Mouse (Mus musculus): ENCODE measurements around the gene Galntl6. TPM values are rescaled to one million over a fixed set of nuclear protein-coding genes. Genes with fewer than 3 reads are reported as not detected.
A peak's percentile ranks its signal among the peaks of the same experiment; 100 is the strongest.

Galntl6 gene
- polyA plus RNA-seq, 1 experiment from 2014 or later = 16.9 TPM

DNA sequence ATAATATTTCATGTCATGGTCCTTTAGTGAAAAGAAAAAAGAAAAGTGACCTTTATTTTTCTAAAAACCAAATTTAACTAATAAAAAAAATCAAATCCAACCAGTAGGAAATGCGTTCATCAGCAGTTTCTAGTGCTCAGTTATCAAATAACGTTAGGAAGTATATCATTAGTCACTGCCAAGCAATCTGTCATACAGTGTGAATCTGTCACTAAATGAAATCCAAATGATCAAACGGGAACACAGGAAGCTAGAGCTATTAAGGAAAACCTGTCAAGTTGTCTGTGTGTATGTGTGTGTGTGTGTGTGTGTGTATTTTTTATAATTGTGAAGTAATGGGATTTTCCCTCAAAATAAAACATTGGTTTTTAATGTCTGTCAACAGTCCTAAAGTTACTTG is 515.9 kb downstream of the Galntl6 start:
- Histone ChIP-seq H3K4me2 (replicated peaks) (no peak overlapping the region), H3K27me3 (ENCODE audit: control insufficient read depth, insufficient read depth, low read length) (no peaks in the 10 kb centered on the region), H3K27ac (no peak overlapping the region), H3K36me3 (replicated peaks; ENCODE audit: control insufficient read depth, insufficient read depth) (no peaks in the 10 kb centered on the region), H3K4me3 (replicated peaks; ENCODE audit: low read length) (no peak overlapping the region), H3K4me1 (replicated peaks; ENCODE audit: control insufficient read depth, insufficient read depth, low read length) (no peaks in the 10 kb centered on the region), H3K9ac (no peak overlapping the region), H3K9me3 (ENCODE audit: control insufficient read depth, low read length) (no peaks in the 10 kb centered on the region)
- ATAC-seq (ENCODE audit: low FRiP score) (no peak), DNase-seq (ENCODE audit: low spot score) (peak; percentile 52)
- WGBS = 56% methylated on average over 3 of the region's 3 CpGs

GRCm38 (mm10) chr8:58395879-58396278 is 516.6 kb downstream of the Galntl6 start:
- no peaks in the 10 kb centered on the region for H3K36me3 ChIP-seq (replicated peaks; ENCODE audit: control insufficient read depth, insufficient read depth)
- no peak overlapping the region for H3K27ac ChIP-seq
- no peak for DNase-seq (ENCODE audit: low spot score)
- no peaks in the 10 kb centered on the region for H3K27me3 ChIP-seq (ENCODE audit: control insufficient read depth, insufficient read depth, low read length)
- no peak for ATAC-seq (ENCODE audit: low FRiP score)
- no peak overlapping the region for H3K4me3 ChIP-seq (replicated peaks; ENCODE audit: low read length)
- WGBS = 73% methylated on average over 1 of the region's 1 CpGs
- H3K4me2 ChIP-seq (replicated peaks) = no peak overlapping the region
- H3K9me3 ChIP-seq (ENCODE audit: control insufficient read depth, low read length) = no peaks in the 10 kb centered on the region
- no peak overlapping the region for H3K9ac ChIP-seq
- no peaks in the 10 kb centered on the region for H3K4me1 ChIP-seq (replicated peaks; ENCODE audit: control insufficient read depth, insufficient read depth, low read length)

GRCm38 (mm10) chr8:58372389-58372788 is 540.1 kb downstream of the Galntl6 start:
- no peak overlapping the region for H3K4me2 ChIP-seq (replicated peaks)
- ATAC-seq (ENCODE audit: low FRiP score) (peak; percentile 82), DNase-seq (ENCODE audit: low spot score) (peak; percentile 53)
- H3K27ac ChIP-seq = no peak overlapping the region
- H3K36me3 ChIP-seq (replicated peaks; ENCODE audit: control insufficient read depth, insufficient read depth) = no peaks in the 10 kb centered on the region
- no peaks in the 10 kb centered on the region for H3K9me3 ChIP-seq (ENCODE audit: control insufficient read depth, low read length)
- no peak overlapping the region for H3K4me3 ChIP-seq (replicated peaks; ENCODE audit: low read length)
- H3K27me3 ChIP-seq (ENCODE audit: control insufficient read depth, insufficient read depth, low read length) = no peaks in the 10 kb centered on the region
- no peaks in the 10 kb centered on the region for H3K4me1 ChIP-seq (replicated peaks; ENCODE audit: control insufficient read depth, insufficient read depth, low read length)
- 62% methylated on average over 2 of the region's 2 CpGs for WGBS
- no peak overlapping the region for H3K9ac ChIP-seq

DNA sequence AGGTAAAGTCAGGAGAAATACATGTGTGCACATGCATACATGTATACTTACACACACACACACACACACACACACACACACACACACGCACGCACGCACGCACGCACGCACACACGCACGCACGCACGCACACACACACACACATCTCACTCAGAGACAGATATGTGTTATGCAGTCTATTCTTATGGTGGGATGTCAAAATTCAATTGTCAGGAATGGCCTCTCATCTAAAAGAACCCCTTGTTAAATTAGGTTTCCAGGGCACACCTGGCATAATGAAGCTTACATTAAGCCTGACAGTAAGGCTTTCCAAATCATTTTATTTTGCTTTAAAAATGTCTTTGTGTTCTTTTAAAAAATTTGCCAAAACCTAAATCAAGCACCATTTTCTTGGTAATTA is 540.5 kb downstream of the Galntl6 start:
- Histone ChIP-seq H3K4me3 (replicated peaks; ENCODE audit: low read length) (no peak overlapping the region), H3K27me3 (ENCODE audit: control insufficient read depth, insufficient read depth, low read length) (no peaks in the 10 kb centered on the region), H3K4me2 (replicated peaks) (no peak overlapping the region), H3K27ac (no peak overlapping the region), H3K4me1 (replicated peaks; ENCODE audit: control insufficient read depth, insufficient read depth, low read length) (no peaks in the 10 kb centered on the region), H3K9ac (no peak overlapping the region), H3K36me3 (replicated peaks; ENCODE audit: control insufficient read depth, insufficient read depth) (no peaks in the 10 kb centered on the region), H3K9me3 (ENCODE audit: control insufficient read depth, low read length) (no peaks in the 10 kb centered on the region)
- WGBS = 85% methylated on average over 10 of the region's 10 CpGs
- ATAC-seq (ENCODE audit: low FRiP score) (0 out of 2 replicates have a peak, but pooled peaks have one; percentile 11), DNase-seq (ENCODE audit: low spot score) (no peak)

GRCm38 (mm10) chr8:58331151-58331550 is 581.3 kb downstream of the Galntl6 start:
- Histone ChIP-seq H3K4me3 (replicated peaks; ENCODE audit: low read length) (no peak overlapping the region), H3K27me3 (ENCODE audit: control insufficient read depth, insufficient read depth, low read length) (no peaks in the 10 kb centered on the region), H3K36me3 (replicated peaks; ENCODE audit: control insufficient read depth, insufficient read depth) (no peaks in the 10 kb centered on the region), H3K4me1 (replicated peaks; ENCODE audit: control insufficient read depth, insufficient read depth, low read length) (no peaks in the 10 kb centered on the region), H3K9ac (no peak overlapping the region), H3K9me3 (ENCODE audit: control insufficient read depth, low read length) (no peaks in the 10 kb centered on the region), H3K27ac (no peak overlapping the region), H3K4me2 (replicated peaks) (no peak overlapping the region)
- ATAC-seq (ENCODE audit: low FRiP score) (no peak), DNase-seq (ENCODE audit: low spot score) (no peak)
- WGBS = 85% methylated on average over 1 of the region's 1 CpGs

- Histone ChIP-seq H3K9ac (no peak overlapping the region), H3K27ac (no peak overlapping the region), H3K4me3 (replicated peaks; ENCODE audit: low read length) (no peak overlapping the region), H3K36me3 (replicated peaks; ENCODE audit: control insufficient read depth, insufficient read depth) (no peaks in the 10 kb centered on the region), H3K4me1 (replicated peaks; ENCODE audit: control insufficient read depth, insufficient read depth, low read length) (no peaks in the 10 kb centered on the region), H3K27me3 (ENCODE audit: control insufficient read depth, insufficient read depth, low read length) (no peaks in the 10 kb centered on the region), H3K4me2 (replicated peaks) (no peak overlapping the region), H3K9me3 (ENCODE audit: control insufficient read depth, low read length) (no peaks in the 10 kb centered on the region)
- no peak for DNase-seq (ENCODE audit: low spot score)
- whole genome bisulfite sequencing = 92% methylated on average over 2 of the region's 2 CpGs
- ATAC-seq (ENCODE audit: low FRiP score) = no peak
These were observed 599.0 kb downstream of the Galntl6 start for GRCm38 (mm10) chr8:58313482-58313881.

DNA sequence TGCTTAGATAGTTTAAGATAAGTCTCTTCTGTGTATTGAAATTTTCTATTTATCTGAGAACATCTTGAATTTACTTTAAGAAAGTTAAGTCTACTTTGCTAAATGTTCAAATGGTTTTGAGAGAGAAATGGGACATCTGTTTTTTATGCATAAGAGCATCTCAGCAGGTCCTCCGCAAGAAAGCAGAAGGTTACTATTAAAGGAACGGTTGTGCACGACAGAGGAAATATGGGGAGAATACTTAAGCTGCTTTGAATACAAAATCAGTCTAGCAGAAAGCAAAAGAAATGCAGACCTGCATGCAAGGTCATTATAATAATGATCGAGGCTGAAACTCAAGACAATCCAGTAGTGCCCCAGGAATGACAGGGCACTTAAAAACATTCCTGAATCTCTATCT is 621.0 kb downstream of the Galntl6 start:
- Histone ChIP-seq H3K36me3 (replicated peaks; ENCODE audit: control insufficient read depth, insufficient read depth) (no peaks in the 10 kb centered on the region), H3K9me3 (ENCODE audit: control insufficient read depth, low read length) (no peaks in the 10 kb centered on the region), H3K4me1 (replicated peaks; ENCODE audit: control insufficient read depth, insufficient read depth, low read length) (no peaks in the 10 kb centered on the region), H3K9ac (no peak overlapping the region), H3K27me3 (ENCODE audit: control insufficient read depth, insufficient read depth, low read length) (no peaks in the 10 kb centered on the region), H3K27ac (no peak overlapping the region), H3K4me2 (replicated peaks) (no peak overlapping the region), H3K4me3 (replicated peaks; ENCODE audit: low read length) (no peak overlapping the region)
- WGBS = 51% methylated on average over 4 of the region's 4 CpGs
- ATAC-seq (ENCODE audit: low FRiP score) (no peak), DNase-seq (ENCODE audit: low spot score) (no peak)

DNA sequence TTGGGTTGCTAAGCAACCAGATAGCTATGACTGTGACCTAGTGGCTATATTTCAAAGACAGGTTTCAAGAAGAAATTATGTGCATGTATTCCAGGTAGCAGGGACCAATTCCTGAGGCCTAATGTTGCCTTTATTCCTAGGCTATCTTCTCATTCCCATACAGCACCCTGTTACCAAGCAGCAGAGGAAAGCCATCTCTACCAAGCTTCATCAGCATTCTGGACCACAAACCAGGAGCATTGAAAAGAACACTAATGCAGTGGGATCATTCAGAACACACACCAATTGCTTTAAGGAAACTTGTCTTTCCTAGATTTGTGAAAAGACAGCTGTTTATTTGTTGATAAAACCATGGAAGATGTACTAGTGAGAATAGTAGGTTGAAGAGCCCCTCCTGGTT is 622.4 kb downstream of the Galntl6 start:
- Histone ChIP-seq H3K27me3 (ENCODE audit: control insufficient read depth, insufficient read depth, low read length) (no peaks in the 10 kb centered on the region), H3K4me2 (replicated peaks) (no peak overlapping the region), H3K27ac (no peak overlapping the region), H3K9me3 (ENCODE audit: control insufficient read depth, low read length) (no peaks in the 10 kb centered on the region), H3K4me3 (replicated peaks; ENCODE audit: low read length) (no peak overlapping the region), H3K36me3 (replicated peaks; ENCODE audit: control insufficient read depth, insufficient read depth) (no peaks in the 10 kb centered on the region), H3K9ac (no peak overlapping the region), H3K4me1 (replicated peaks; ENCODE audit: control insufficient read depth, insufficient read depth, low read length) (no peaks in the 10 kb centered on the region)
- ATAC-seq (ENCODE audit: low FRiP score) = no peak
- DNase-seq (ENCODE audit: low spot score) = no peak

DNA sequence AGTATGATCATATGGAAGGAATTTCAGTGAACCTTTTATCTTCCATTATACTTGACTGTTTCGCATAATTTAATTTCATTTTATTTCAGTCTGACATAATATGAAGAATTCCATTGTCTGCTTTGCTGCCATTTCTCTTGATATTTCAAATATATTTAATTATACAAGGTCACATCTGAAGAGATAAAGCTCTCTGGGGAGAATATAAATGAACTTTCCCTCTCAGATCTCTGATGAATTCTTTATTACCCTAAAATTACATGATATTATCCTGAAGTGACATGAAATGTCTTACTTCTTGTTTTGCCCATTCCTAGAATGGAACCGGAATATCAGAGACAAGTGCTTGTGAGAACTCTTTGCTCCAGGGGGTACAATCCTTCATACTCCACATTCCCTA is 647.0 kb downstream of the Galntl6 start:
- Histone ChIP-seq H3K27ac (no peak overlapping the region), H3K9me3 (ENCODE audit: control insufficient read depth, low read length) (no peaks in the 10 kb centered on the region), H3K36me3 (replicated peaks; ENCODE audit: control insufficient read depth, insufficient read depth) (no peaks in the 10 kb centered on the region), H3K27me3 (ENCODE audit: control insufficient read depth, insufficient read depth, low read length) (no peaks in the 10 kb centered on the region), H3K4me3 (replicated peaks; ENCODE audit: low read length) (no peak overlapping the region), H3K4me1 (replicated peaks; ENCODE audit: control insufficient read depth, insufficient read depth, low read length) (no peaks in the 10 kb centered on the region), H3K4me2 (replicated peaks) (no peak overlapping the region), H3K9ac (no peak overlapping the region)
- WGBS = 65% methylated on average over 2 of the region's 2 CpGs
- DNase-seq (ENCODE audit: low spot score) = no peak
- ATAC-seq (ENCODE audit: low FRiP score) = no peak

DNA sequence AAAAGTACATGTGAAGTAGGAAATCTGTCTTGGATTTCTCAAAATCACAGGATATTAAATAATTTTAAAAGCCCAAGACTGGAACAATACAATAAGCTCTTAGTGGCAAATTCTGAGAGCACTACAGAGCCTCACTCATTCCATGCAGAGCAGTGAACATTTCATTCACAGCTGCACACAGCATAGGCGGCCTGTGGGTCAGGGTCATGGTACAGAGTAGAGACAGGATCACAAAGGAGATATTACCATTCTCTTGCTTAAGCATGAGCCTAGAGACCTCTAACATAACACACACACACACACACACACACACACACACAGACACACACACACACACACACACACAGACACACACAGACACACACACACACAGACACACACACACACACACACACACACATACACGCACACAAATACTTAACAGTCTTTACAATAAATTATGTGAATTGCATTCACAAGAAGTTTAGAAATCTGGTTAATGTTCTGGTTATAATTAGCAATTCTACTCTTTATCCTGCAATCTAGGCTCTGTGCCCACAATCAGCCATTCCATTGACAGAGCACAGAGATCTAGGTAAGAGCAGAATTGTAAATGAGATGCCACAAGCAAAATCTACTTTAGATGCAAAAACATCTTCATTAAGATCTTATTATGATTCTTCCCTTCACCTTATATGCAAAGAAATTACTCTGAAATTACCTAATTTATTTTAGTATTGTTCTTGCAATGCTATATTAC is 653.7 kb downstream of the Galntl6 start:
- Histone ChIP-seq H3K4me2 (replicated peaks) (no peak overlapping the region), H3K9ac (no peak overlapping the region), H3K27ac (no peak overlapping the region), H3K36me3 (replicated peaks; ENCODE audit: control insufficient read depth, insufficient read depth) (no peaks in the 10 kb centered on the region), H3K4me1 (replicated peaks; ENCODE audit: control insufficient read depth, insufficient read depth, low read length) (no peaks in the 10 kb centered on the region), H3K4me3 (replicated peaks; ENCODE audit: low read length) (no peak overlapping the region), H3K27me3 (ENCODE audit: control insufficient read depth, insufficient read depth, low read length) (no peaks in the 10 kb centered on the region), H3K9me3 (ENCODE audit: control insufficient read depth, low read length) (no peaks in the 10 kb centered on the region)
- 73% methylated on average over 2 of the region's 2 CpGs for WGBS
- ATAC-seq (ENCODE audit: low FRiP score) (no peak), DNase-seq (ENCODE audit: low spot score) (no peak)

All from hindbrain, embryonic 14.5 days (tissue).